Mouse (Mus musculus) midbrain, embryonic 10.5 days (tissue): ENCODE data around the gene Cxcl15. TPM values are rescaled to one million over a fixed set of nuclear protein-coding genes. Genes with fewer than 3 reads are reported as not detected.

Source experiments
- microRNA-seq: library from miRNA; unstranded; fragments of <30 nt; microRNA quantifications from one replicate; pipeline ENCODE4, GENCODE M21; 2017
- polyA plus RNA-seq: library from polyadenylated mRNA; unstranded; fragments of >200 nt; fragmentation: Nextera tagmentation; extraction: Ambion mirVana; gene quantifications from 2 replicates; pipeline ENCODE4 v1.2.1, GENCODE M21; 2016

Gene Cxcl15
- polyA plus RNA-seq, 1 experiment from 2014 or later = not detected

Small RNA genes lying within 50 kb of the gene (microRNA-seq; reads per million reads assigned to microRNA genes)
- gene Gm24322 = not detected

Other genes with a start within 250 kb of the Cxcl15 start
- gene 5830473C10Rik, start 233.4 kb upstream of the Cxcl15 start, polyA plus RNA-seq = not detected in 2 replicates
- 0.37 TPM in 1 of 2 replicates, not detected in the other for gene Rassf6, start 153.9 kb upstream of the Cxcl15 start, polyA plus RNA-seq
- 0.07 TPM in 1 of 2 replicates, not detected in the other for gene Cxcl5, start 35.2 kb upstream of the Cxcl15 start, polyA plus RNA-seq
- gene Ppbp, start 26.0 kb upstream of the Cxcl15 start, polyA plus RNA-seq = 7.3 and 9.7 TPM in 2 replicates
- gene Pf4, start 22.1 kb upstream of the Cxcl15 start, polyA plus RNA-seq = 51.4 and 74.2 TPM in 2 replicates
- gene Cxcl3, start 8.4 kb upstream of the Cxcl15 start, polyA plus RNA-seq = not detected in 2 replicates
- not detected in 2 replicates for gene Cxcl1, start 96.7 kb downstream of the Cxcl15 start, polyA plus RNA-seq
- gene Cxcl2, start 109.3 kb downstream of the Cxcl15 start, polyA plus RNA-seq = not detected in 2 replicates
- gene Mthfd2l, start 136.6 kb downstream of the Cxcl15 start, polyA plus RNA-seq = 68.4 and 73.0 TPM in 2 replicates
- gene Epgn, start 232.9 kb downstream of the Cxcl15 start, polyA plus RNA-seq = 0.21 and 0.22 TPM in 2 replicates